Mouse (Mus musculus): Measurements from ENCODE around the gene Man2b1.

- TF ChIP-seq CTCF (IDR thresholded peaks at IDR 0.05; ENCODE audit: borderline replicate concordance, insufficient read depth, low read depth, low read length) (no peak), POLR2A (IDR thresholded peaks at IDR 0.05; ENCODE audit: borderline replicate concordance, insufficient read depth, low read length) (no peak)
Observed at GRCm38 (mm10) chr8:85034764-85035163, 48.3 kb upstream of the Man2b1 start.

Measured in cerebellum, adult 2 months (tissue).